Mouse (Mus musculus) layer of hippocampus, adult 18-20 months (tissue): ENCODE data around the gene Dpf2. TPM values are rescaled to one million over a fixed set of nuclear protein-coding genes. Genes with fewer than 3 reads are reported as not detected.
"Not testable (repeated sequence)": the region's sequence is repeated elsewhere in the genome, so short reads cannot be mapped to it uniquely, and the experiment has no call there.

Experiments
- DNase-seq, 2 experiments: peaks; one replicate each; pipeline ENCODE4 v3.0.0; 2022; ENCODE audit warnings: low spot score in 2 of 2
- total RNA-seq, 2 experiments: library from RNA; stranded (reverse); gene quantifications; 2 replicates each; pipeline ENCODE4 v1.2.3; 2021

Gene Dpf2
- total RNA-seq, 2 experiments from 2014 or later = 90.8 to 100 TPM

- peak; percentile 92 to 96 for DNase-seq
Measured at GRCm38 (mm10) chr19:5894002-5894678, 18.7 kb downstream of the Dpf2 start, which contains the start of gene Tigd3. Tigd3 (minus strand) TSS chr19:5894149.

GRCm38 (mm10) chr19:5893282-5894001, 19.4 kb downstream of the Dpf2 start:
- DNase-seq = no peak

GRCm38 (mm10) chr19:5892735-5893134, 20.1 kb downstream of the Dpf2 start:
- no peak for DNase-seq

- DNase-seq = no peak
Measured at GRCm38 (mm10) chr19:5892262-5892661, 20.5 kb downstream of the Dpf2 start.

- DNase-seq = no peak
Measured at GRCm38 (mm10) chr19:5891521-5892258, 21.1 kb downstream of the Dpf2 start.

- DNase-seq = no peak
Measured at GRCm38 (mm10) chr19:5889211-5889610, 23.6 kb downstream of the Dpf2 start.

GRCm38 (mm10) chr19:5887234-5887815, 25.5 kb downstream of the Dpf2 start:
- DNase-seq = no peak

- DNase-seq = no peak
Measured at GRCm38 (mm10) chr19:5885838-5886237, 27.0 kb downstream of the Dpf2 start.

- no peak for DNase-seq
Measured at GRCm38 (mm10) chr19:5883935-5884334, 28.9 kb downstream of the Dpf2 start.

GRCm38 (mm10) chr19:5882079-5882478, 30.7 kb downstream of the Dpf2 start:
- DNase-seq = not testable (repeated sequence)

- no peak for DNase-seq
Measured at GRCm38 (mm10) chr19:5881155-5881554, 31.7 kb downstream of the Dpf2 start.

GRCm38 (mm10) chr19:5879735-5880134, 33.1 kb downstream of the Dpf2 start:
- DNase-seq = no peak

GRCm38 (mm10) chr19:5878916-5879315, 33.9 kb downstream of the Dpf2 start:
- no peak for DNase-seq

GRCm38 (mm10) chr19:5878362-5878722, 34.5 kb downstream of the Dpf2 start:
- DNase-seq = no peak

- peak; percentile 65 to 84 for DNase-seq
Measured at GRCm38 (mm10) chr19:5877618-5878361, 35.0 kb downstream of the Dpf2 start, which contains the start of gene Slc25a45. Slc25a45 (plus strand) TSS chr19:5877808.

- DNase-seq = peak; percentile 86 to 94
Measured at GRCm38 (mm10) chr19:5874969-5875480, 37.8 kb downstream of the Dpf2 start, which contains the start of gene Frmd8. Frmd8 (minus strand) TSS chr19:5875274.

- DNase-seq = no peak
Measured at GRCm38 (mm10) chr19:5874391-5874968, 38.3 kb downstream of the Dpf2 start.

GRCm38 (mm10) chr19:5872931-5873556, 39.8 kb downstream of the Dpf2 start:
- DNase-seq = no peak

- DNase-seq = no peak
Measured at GRCm38 (mm10) chr19:5872528-5872927, 40.3 kb downstream of the Dpf2 start.

GRCm38 (mm10) chr19:5871683-5872082, 41.1 kb downstream of the Dpf2 start:
- DNase-seq = no peak
